Mouse (Mus musculus) MEL (cell line): ENCODE measurements around the gene Tmem87b. TPM values are rescaled to one million over a fixed set of nuclear protein-coding genes. Genes with fewer than 3 reads are reported as not detected.

Source experiments
- DNase-seq: peaks from one replicate; pipeline ENCODE4 v3.0.0; 2011; ENCODE audit warnings: low read depth, low spot score
- H3K27ac ChIP-seq: 2 replicates; pipeline ENCODE4 v1.5.1; 2012; ENCODE audit warnings: low read depth, mild to moderate bottlenecking, control low read depth, low read length, moderate library complexity; ENCODE audit not compliant: control insufficient read depth
- H3K27me3 ChIP-seq, 2 experiments: fragments of 150-350 bp in 1 of 2; sonication (generic) in 1 of 2; 2 replicates each; pipeline ENCODE4 v1.6.1; 2012; ENCODE audit warnings: low read length in 2 of 2, mild to moderate bottlenecking in 2 of 2, improper control_type of control experiment in 1 of 2, moderate library complexity in 1 of 2; ENCODE audit not compliant: insufficient read depth in 2 of 2, control insufficient read depth in 1 of 2
- H3K36me3 ChIP-seq, 2 experiments: 2 replicates each; pipeline ENCODE4 v1.6.1; 2012 to 2014; ENCODE audit warnings: low read length in 2 of 2, improper control_type of control experiment in 1 of 2, inconsistent platforms in 1 of 2, mild to moderate bottlenecking in 1 of 2; ENCODE audit not compliant: insufficient read depth in 2 of 2, control insufficient read depth in 1 of 2
- H3K4me1 ChIP-seq, 2 experiments: fragments of 150-350 bp in 1 of 2; sonication (generic) in 1 of 2; 2 replicates each; pipeline ENCODE4 v1.6.1; 2012; ENCODE audit warnings: low read length in 2 of 2, improper control_type of control experiment in 1 of 2, mild to moderate bottlenecking in 1 of 2; ENCODE audit not compliant: insufficient read depth in 2 of 2, control insufficient read depth in 1 of 2
- H3K4me3 ChIP-seq, 2 experiments: fragments of 150-350 bp in 1 of 2; sonication (generic) in 1 of 2; 2 replicates each; pipeline ENCODE4 v1.5.1; 2012; ENCODE audit warnings: low read depth in 2 of 2, low read length in 2 of 2, mild to moderate bottlenecking in 2 of 2, moderate library complexity in 2 of 2, control low read depth in 1 of 2, improper control_type of control experiment in 1 of 2; ENCODE audit not compliant: control insufficient read depth in 1 of 2, insufficient read depth in 1 of 2
- H3K79me2 ChIP-seq: 2 replicates; pipeline ENCODE4 v1.6.1; 2012; ENCODE audit warnings: mild to moderate bottlenecking, low read length, moderate library complexity; ENCODE audit not compliant: control insufficient read depth, poor library complexity, insufficient read depth
- H3K9ac ChIP-seq: 2 replicates; pipeline ENCODE4 v1.6.1; 2012; ENCODE audit warnings: low read depth, mild to moderate bottlenecking, control low read depth, low read length, moderate library complexity; ENCODE audit not compliant: control insufficient read depth, poor library complexity, severe bottlenecking
- H3K9me3 ChIP-seq: fragments of 150-350 bp; sonication (generic); replicated peaks from 2 replicates; pipeline ENCODE4 v1.6.1; 2012; ENCODE audit warnings: mild to moderate bottlenecking, low read length, improper control_type of control experiment, moderate library complexity; ENCODE audit not compliant: insufficient read depth
- BHLHE40 ChIP-seq: IDR thresholded peaks from 2 replicates; pipeline ENCODE4 v1.6.1; 2012; ENCODE audit warnings: low read depth, mild to moderate bottlenecking, inconsistent platforms, low read length, improper control_type of control experiment, borderline replicate concordance
- CTCF ChIP-seq, 3 experiments: IDR thresholded peaks in 2 of 3; conservative IDR thresholded peaks in 1 of 3; 2 replicates each; pipeline ENCODE4 v1.5.1; 2011 to 2012; ENCODE audit warnings: low read length in 3 of 3, low read depth in 2 of 3, mild to moderate bottlenecking in 2 of 3, improper control_type of control experiment in 1 of 3, inconsistent platforms in 1 of 3, mixed read lengths in 1 of 3, moderate library complexity in 1 of 3; ENCODE audit not compliant: control insufficient read depth in 1 of 3, insufficient read depth in 1 of 3, poor library complexity in 1 of 3, severe bottlenecking in 1 of 3
- ELF1 ChIP-seq: IDR thresholded peaks from 2 replicates; pipeline ENCODE4 v1.6.1; 2014; ENCODE audit warnings: low read depth, mild to moderate bottlenecking, inconsistent platforms, low read length, improper control_type of control experiment, moderate library complexity
- EP300 ChIP-seq, 2 experiments: IDR thresholded peaks; 2 replicates each; pipeline ENCODE4 v1.6.1; 2011; ENCODE audit warnings: improper control_type of control experiment in 2 of 2, low read length in 2 of 2, low read depth in 1 of 2, mild to moderate bottlenecking in 1 of 2
- ETS1 ChIP-seq: IDR thresholded peaks from 2 replicates; pipeline ENCODE4 v1.6.1; 2012; ENCODE audit warnings: low read depth, mild to moderate bottlenecking, inconsistent platforms, low read length, improper control_type of control experiment, moderate library complexity
- GABPA ChIP-seq: IDR thresholded peaks from 2 replicates; pipeline ENCODE4 v1.6.1; 2012; ENCODE audit warnings: low read depth, mild to moderate bottlenecking, inconsistent platforms, low read length, improper control_type of control experiment, moderate library complexity
- HCFC1 ChIP-seq: IDR thresholded peaks from 2 replicates; pipeline ENCODE4 v1.6.1; 2012; ENCODE audit warnings: low read depth, mild to moderate bottlenecking, inconsistent platforms, low read length, improper control_type of control experiment, moderate library complexity
- JUND ChIP-seq: IDR thresholded peaks from 2 replicates; pipeline ENCODE4 v1.6.1; 2011; ENCODE audit warnings: low read depth, mild to moderate bottlenecking, improper control_type of control experiment, low read length
- KAT2A ChIP-seq: conservative IDR thresholded peaks from 2 replicates; pipeline ENCODE4 v1.6.1; 2012; ENCODE audit warnings: low read depth, low read length, improper control_type of control experiment, inconsistent platforms
- MAFK ChIP-seq: IDR thresholded peaks from 2 replicates; pipeline ENCODE4 v1.6.1; 2011; ENCODE audit warnings: low read depth, mild to moderate bottlenecking, low read length, improper control_type of control experiment, borderline replicate concordance
- MEF2A ChIP-seq: IDR thresholded peaks from 2 replicates; pipeline ENCODE4 v1.6.1; 2014; ENCODE audit warnings: low read depth, mild to moderate bottlenecking, inconsistent platforms, low read length, improper control_type of control experiment; ENCODE audit not compliant: poor library complexity, insufficient replicate concordance, severe bottlenecking; ENCODE audit errors: extremely low read depth
- MXI1 ChIP-seq: IDR thresholded peaks from 2 replicates; pipeline ENCODE4 v1.6.1; 2011; ENCODE audit warnings: mild to moderate bottlenecking, low read depth, low read length, improper control_type of control experiment
- MYB ChIP-seq: IDR thresholded peaks from 2 replicates; pipeline ENCODE4 v1.6.1; 2011; ENCODE audit warnings: mild to moderate bottlenecking, low read depth, low read length, improper control_type of control experiment
- MYC ChIP-seq: IDR thresholded peaks from 2 replicates; pipeline ENCODE4 v1.6.1; 2011; ENCODE audit warnings: low read depth, mild to moderate bottlenecking, low read length, improper control_type of control experiment, moderate library complexity
- NELFE ChIP-seq: IDR thresholded peaks from 2 replicates; pipeline ENCODE4 v1.6.1; 2011; ENCODE audit warnings: low read depth, low read length, improper control_type of control experiment
- NRF1 ChIP-seq: IDR thresholded peaks from 2 replicates; pipeline ENCODE4 v1.6.1; 2014; ENCODE audit warnings: low read depth, mild to moderate bottlenecking, inconsistent platforms, low read length, improper control_type of control experiment, moderate library complexity; ENCODE audit not compliant: poor library complexity, insufficient read depth, severe bottlenecking
- POLR2A ChIP-seq, 2 experiments: IDR thresholded peaks; 2 replicates each; pipeline ENCODE4 v1.6.1; 2011 to 2012; ENCODE audit warnings: low read length in 2 of 2, mild to moderate bottlenecking in 2 of 2, control low read depth in 1 of 2, improper control_type of control experiment in 1 of 2, low read depth in 1 of 2, moderate library complexity in 1 of 2; ENCODE audit not compliant: control insufficient read depth in 1 of 2, insufficient read depth in 1 of 2, poor library complexity in 1 of 2
- POLR2AphosphoS5 ChIP-seq: IDR thresholded peaks from 2 replicates; pipeline ENCODE4 v1.6.1; 2012; ENCODE audit warnings: low read depth, borderline replicate concordance, mild to moderate bottlenecking, inconsistent platforms, low read length, moderate library complexity, mixed read lengths
- RAD21 ChIP-seq: IDR thresholded peaks from 2 replicates; pipeline ENCODE4 v1.6.1; 2011; ENCODE audit warnings: mild to moderate bottlenecking, low read depth, low read length, improper control_type of control experiment
- RCOR1 ChIP-seq: IDR thresholded peaks from 2 replicates; pipeline ENCODE4 v1.6.1; 2012; ENCODE audit warnings: low read depth, mild to moderate bottlenecking, inconsistent platforms, low read length, improper control_type of control experiment
- SIN3A ChIP-seq: IDR thresholded peaks from 2 replicates; pipeline ENCODE4 v1.6.1; 2012; ENCODE audit warnings: low read length, improper control_type of control experiment, inconsistent platforms
- TCF12 ChIP-seq: IDR thresholded peaks from 2 replicates; pipeline ENCODE4 v1.6.1; 2014; ENCODE audit warnings: low read depth, mild to moderate bottlenecking, inconsistent platforms, low read length, improper control_type of control experiment, moderate library complexity
- ZC3H11A ChIP-seq: IDR thresholded peaks from 2 replicates; pipeline ENCODE4 v1.6.1; 2012; ENCODE audit warnings: low read depth, mild to moderate bottlenecking, inconsistent platforms, low read length, improper control_type of control experiment
- ZNF384 ChIP-seq: IDR thresholded peaks from 2 replicates; pipeline ENCODE4 v1.6.1; 2012; ENCODE audit warnings: low read depth, mild to moderate bottlenecking, inconsistent platforms, low read length, improper control_type of control experiment
- polyA plus RNA-seq, 2 experiments: library from polyadenylated mRNA; stranded (reverse) in 1 of 2; unstranded in 1 of 2; fragments of >175 nt in 1 of 2; fragments of >200 nt in 1 of 2; gene quantifications; 2 replicates each; pipeline versions ENCODE4 v1.2.1 to v1.2.4; 2012; ENCODE audit warnings: low replicate concordance in 2 of 2, low read depth in 1 of 2; ENCODE audit not compliant: insufficient read length in 2 of 2, insufficient read depth in 1 of 2, missing spikeins in 1 of 2
- total RNA-seq: library from RNA; depleted of rRNA; stranded (reverse); fragments of 300-350 nt; gene quantifications from 2 replicates; pipeline ENCODE4 v1.2.3, GENCODE M21; 2012

Gene Tmem87b
- total and polyA plus RNA-seq, 3 experiments: 3.9 to 4.8 TPM; not detected in 1

- TF ChIP-seq MXI1 (no peak), TCF12 (no peak), POLR2AphosphoS5 (no peak), MYC (no peak), ZNF384 (no peak), ZC3H11A (no peak), MYB (no peak), CTCF (IDR thresholded peaks at IDR 0.05 in 2 of 3, conservative IDR thresholded peaks at IDR 0.05 in 1 of 3; ENCODE audit: control insufficient read depth in 1 of 3, insufficient read depth in 1 of 3, low read depth in 2 of 3, low read length in 3 of 3, poor library complexity in 1 of 3, severe bottlenecking in 1 of 3) (no peak), EP300 (IDR thresholded peaks at IDR 0.05; ENCODE audit: low read depth in 1 of 2, low read length in 2 of 2) (no peak), POLR2A (IDR thresholded peaks at IDR 0.05; ENCODE audit: control insufficient read depth in 1 of 2, insufficient read depth in 1 of 2, low read depth in 1 of 2, low read length in 2 of 2, poor library complexity in 1 of 2) (no peak), ELF1 (no peak), GABPA (no peak), HCFC1 (no peak), NRF1 (no peak), MAFK (no peak), JUND (no peak), RCOR1 (no peak)
- TF ChIP-seq, all 39 proteins: peak for 0
- Histone ChIP-seq H3K79me2 (no peaks in the 10 kb centered on the region), H3K27ac (no peak overlapping the region), H3K4me1 (peaks cover 3 to 6% of the 10 kb centered on the region in 2 experiments; a peak in 3 of 4 replicates), H3K36me3 (peaks cover 0 to 5% of the 10 kb centered on the region in 2 experiments; a peak in 2 of 4 replicates), H3K9ac (no peak overlapping the region), H3K4me3 (no peak overlapping the region), H3K27me3 (no peaks in the 10 kb centered on the region), H3K9me3 (no peaks in the 10 kb centered on the region)
- DNase-seq: no peak
These were observed 9.9 kb downstream of the Tmem87b start for GRCm38 (mm10) chr2:128827787-128828186.

GRCm38 (mm10) chr2:128832611-128833010, 14.7 kb downstream of the Tmem87b start:
- no peak for DNase-seq
- Histone ChIP-seq H3K36me3 (no peaks in the 10 kb centered on the region; a peak in 1 of 4 replicates), H3K79me2 (no peaks in the 10 kb centered on the region), H3K27ac (no peak overlapping the region), H3K9ac (no peak overlapping the region), H3K27me3 (no peaks in the 10 kb centered on the region), H3K9me3 (no peaks in the 10 kb centered on the region), H3K4me1 (no peaks in the 10 kb centered on the region), H3K4me3 (no peak overlapping the region)
- TF ChIP-seq ZC3H11A (no peak), MEF2A (no peak), SIN3A (no peak), BHLHE40 (no peak), ZNF384 (no peak), JUND (no peak), POLR2AphosphoS5 (no peak), RAD21 (no peak), GABPA (no peak), MYB (no peak), TCF12 (no peak), ETS1 (no peak), KAT2A (no peak), CTCF (IDR thresholded peaks at IDR 0.05 in 2 of 3, conservative IDR thresholded peaks at IDR 0.05 in 1 of 3; ENCODE audit: control insufficient read depth in 1 of 3, insufficient read depth in 1 of 3, low read depth in 2 of 3, low read length in 3 of 3, poor library complexity in 1 of 3, severe bottlenecking in 1 of 3) (no peak), NELFE (no peak)
